Mouse (Mus musculus) spleen, postnatal 10 days (tissue): ENCODE measurements around the gene Smg6.

Experiments used
- DNase-seq, 2 experiments: peaks; one replicate each; pipeline ENCODE4 v3.0.0; 2021 to 2022; ENCODE audit warnings: low spot score in 2 of 2

Gene Smg6

GRCm38 (mm10) chr11:75213372-75214080, 287.9 kb downstream of the Smg6 start:
- no peak for DNase-seq
